Mouse (Mus musculus) R1 (cell line): ENCODE measurements at regions not wholly inside any gene's neighbourhood (a gene's known extent, or its start where the extent isn't known, plus 50 kb on each side); places are given as distances from the start of the nearest gene placed in this dataset.
A peak's percentile ranks its signal among the peaks of the same experiment; 100 is the strongest.

ENCODE experiments used
- DNase-seq: peaks from one replicate; pipeline ENCODE4 v3.0.0-alpha.2; 2018; ENCODE audit warnings: low read depth, low spot score

GRCm38 (mm10) chr14:100880103-100880502 is 320.0 kb downstream of the Prr30 start:
- DNase-seq = peak; percentile 10

- no peak for DNase-seq
These were observed 332.3 kb downstream of the Prr30 start for GRCm38 (mm10) chr14:100867790-100868189.

GRCm38 (mm10) chr14:100864792-100865191 is 335.3 kb downstream of the Prr30 start:
- no peak for DNase-seq

- no peak for DNase-seq
These were observed 336.0 kb downstream of the Prr30 start for GRCm38 (mm10) chr14:100864164-100864563.

GRCm38 (mm10) chr14:100842828-100843227 is 357.3 kb downstream of the Prr30 start:
- DNase-seq = no peak
